Mouse (Mus musculus) gastrocnemius, postnatal 14 days (tissue): ENCODE results near the gene Tssk1. TPM values are rescaled to one million over a fixed set of nuclear protein-coding genes. Genes with fewer than 3 reads are reported as not detected.
A peak's percentile ranks its signal among the peaks of the same experiment; 100 is the strongest.

Experiments
- DNase-seq: peaks from one replicate; pipeline ENCODE4 v3.0.0; 2021; ENCODE audit warnings: mixed read lengths
- intact Hi-C: fragments of 180-260 bp; cut with DNase I; formaldehyde crosslinking; loops from one replicate; pipeline ENCODE4 v1.15.1; 2025; ENCODE audit warnings: low total_unique reads
- total RNA-seq, 2 experiments: library from RNA; stranded (reverse); gene quantifications; 2 replicates each; pipeline ENCODE4 v1.2.3; 2021

The Tssk1 gene
- total RNA-seq, 2 experiments from 2014 or later = 0.16 TPM; not detected in 1

GRCm38 (mm10) chr16:17936776-17937175 is 42.8 kb downstream of the Tssk1 start:
- intact Hi-C loops = no loop called here
- DNase-seq = no peak

GRCm38 (mm10) chr16:17938187-17938586 is 44.2 kb downstream of the Tssk1 start:
- DNase-seq = no peak
- intact Hi-C loops = no loop called here

- peak; percentile 40 for DNase-seq
- intact Hi-C loops = no loop called here
Measured at GRCm38 (mm10) chr16:17938821-17939220, 44.8 kb downstream of the Tssk1 start.

- no peak for DNase-seq
- intact Hi-C loops = no loop called here
Measured at GRCm38 (mm10) chr16:17939255-17939751, 45.3 kb downstream of the Tssk1 start.

GRCm38 (mm10) chr16:17943466-17943865 is 49.4 kb downstream of the Tssk1 start:
- no peak for DNase-seq
- intact Hi-C loops = no loop called here

- intact Hi-C loops = no loop called here
- no peak for DNase-seq
Measured at GRCm38 (mm10) chr16:17945081-17945831, 51.2 kb downstream of the Tssk1 start.

Other genes with a start within 250 kb of the Tssk1 start
- 1 to 10 TPM in 1 of 2 experiments, under 1 TPM in 1; 0.82 to 1.5 TPM for gene Ccdc74a, start 247.8 kb upstream of the Tssk1 start, total RNA-seq
- 10 to 100 TPM; 19.8 to 20.9 TPM for gene Med15, start 161.3 kb upstream of the Tssk1 start, total RNA-seq
- gene Klhl22, start 134.6 kb upstream of the Tssk1 start, total RNA-seq = 10 to 100 TPM; 17.3 to 19.9 TPM
- 10 to 100 TPM in 1 of 2 experiments, 1 to 10 TPM in 1; 9.4 to 12.1 TPM for gene Scarf2, start 96.9 kb upstream of the Tssk1 start, total RNA-seq
- gene B830017H08Rik, start 61.1 kb upstream of the Tssk1 start, total RNA-seq = not detected
- gene Car15, start 55.9 kb upstream of the Tssk1 start, total RNA-seq = under 1 TPM; 0.80 to 0.96 TPM
- gene Gm20518, start 2.6 kb upstream of the Tssk1 start, total RNA-seq = under 1 TPM; 0.16 to 0.29 TPM
- 10 to 100 TPM; 26.4 to 30.6 TPM for gene Dgcr2, start 4.3 kb downstream of the Tssk1 start, total RNA-seq
- not detected for gene Tssk2, start 4.4 kb downstream of the Tssk1 start, total RNA-seq
- 1 to 10 TPM; 9.0 to 9.3 TPM for gene Ess2, start 17.1 kb downstream of the Tssk1 start, total RNA-seq
- not detected for gene Gsc2, start 20.8 kb downstream of the Tssk1 start, total RNA-seq
- 1 to 10 TPM; 4.9 to 7.7 TPM for gene Slc25a1, start 34.0 kb downstream of the Tssk1 start, total RNA-seq
- under 1 TPM in 1 of 2 experiments, not detected in 1; 0.38 TPM for gene Vpreb2, start 86.2 kb downstream of the Tssk1 start, total RNA-seq
- gene Dgcr6, start 158.6 kb downstream of the Tssk1 start, total RNA-seq = 10 to 100 TPM; 26.6 to 28.5 TPM
- 10 to 100 TPM in 1 of 2 experiments, 1 to 10 TPM in 1; 2.7 to 11.8 TPM for gene Prodh, start 196.0 kb downstream of the Tssk1 start, total RNA-seq
- under 1 TPM; 0.18 to 0.21 TPM for gene Rtn4r, start 233.4 kb downstream of the Tssk1 start, total RNA-seq